Mouse (Mus musculus): Measurements from ENCODE around the gene Glis2. TPM values are rescaled to one million over a fixed set of nuclear protein-coding genes. Genes with fewer than 3 reads are reported as not detected.
"Not testable (repeated sequence)": the region's sequence is repeated elsewhere in the genome, so short reads cannot be mapped to it uniquely, and the experiment has no call there.

Gene Glis2
- total and polyA plus RNA-seq, 3 experiments, result 0.59 to 3.3 (median 2.5) TPM

- Histone ChIP-seq H3K4me2 (ENCODE audit: insufficient read depth, low read depth, poor library complexity, severe bottlenecking) (no peak overlapping the region), H3K9ac (ENCODE audit: insufficient read depth, low read depth) (no peak overlapping the region), H3K36me3 (replicated peaks in 1 of 2; ENCODE audit: control insufficient read depth in 1 of 2, insufficient read depth in 1 of 2, low read length in 1 of 2) (no peaks in the 10 kb centered on the region), H3K27me3 (replicated peaks) (no peaks in the 10 kb centered on the region), H3K4me1 (ENCODE audit: control insufficient read depth in 1 of 2, insufficient read depth in 2 of 2) (peaks cover 0 to 16% of the 10 kb centered on the region in 2 experiments; a peak in 2 of 4 replicates), H3K4me3 (replicated peaks in 1 of 3; ENCODE audit: low read depth in 2 of 3, low read length in 2 of 3, poor library complexity in 1 of 3) (no peak overlapping the region), H3K27ac (ENCODE audit: insufficient read depth, low read depth) (no peak overlapping the region), H3K9me3 (replicated peaks; ENCODE audit: low read length) (no peaks in the 10 kb centered on the region), H3K79me2 (replicated peaks; ENCODE audit: control insufficient read depth, extremely low read depth, insufficient read depth, poor library complexity, severe bottlenecking) (no peaks in the 10 kb centered on the region)
- dilution Hi-C loops (cut with MboI; ENCODE audit: extremely low pct_ligation_motif_present, extremely low pct_unique_long_range_greater_than_20kb, low sequenced_read_pairs) (no loop called here), in situ Hi-C loops (cut with MboI; ENCODE audit: low pct_ligation_motif_present, low pct_unique_long_range_greater_than_20kb, low sequenced_read_pairs) (no loop called here)
- no peak for DNase-seq (ENCODE audit: extremely low read depth)
- TF ChIP-seq SMC3 (IDR thresholded peaks at IDR 0.05; ENCODE audit: low read depth, low read length) (no peak), ELF1 (IDR thresholded peaks at IDR 0.05; ENCODE audit: low read depth, low read length) (no peak), MAZ (IDR thresholded peaks at IDR 0.05; ENCODE audit: low read depth, low read length) (no peak), POLR2AphosphoS2 (IDR thresholded peaks at IDR 0.05; ENCODE audit: low read depth, low read length) (no peak), BHLHE40 (IDR thresholded peaks at IDR 0.05; ENCODE audit: low read depth, low read length) (no peak), CTCF (conservative IDR thresholded peaks at IDR 0.05 in 1 of 2, IDR thresholded peaks at IDR 0.05 in 1 of 2; ENCODE audit: low read depth in 2 of 2, low read length in 2 of 2) (no peak), MYC (IDR thresholded peaks at IDR 0.05; ENCODE audit: low read depth, low read length) (no peak), KAT2A (IDR thresholded peaks at IDR 0.05; ENCODE audit: insufficient replicate concordance, low read length) (no peak), RCOR1 (conservative IDR thresholded peaks at IDR 0.05; ENCODE audit: low read depth, low read length) (no peak), MEF2A (IDR thresholded peaks at IDR 0.05; ENCODE audit: borderline replicate concordance, low read depth, low read length) (no peak)
Measured at GRCm38 (mm10) chr16:4578630-4579029, 15.9 kb upstream of the Glis2 start.

GRCm38 (mm10) chr16:4581179-4581578, 13.3 kb upstream of the Glis2 start:
- H3K4me3 ChIP-seq (replicated peaks in 1 of 3; ENCODE audit: low read depth in 2 of 3, low read length in 2 of 3, poor library complexity in 1 of 3); H3K4me2 ChIP-seq (ENCODE audit: insufficient read depth, low read depth, poor library complexity, severe bottlenecking); H3K36me3 ChIP-seq (replicated peaks in 1 of 2; ENCODE audit: control insufficient read depth in 1 of 2, insufficient read depth in 1 of 2, low read length in 1 of 2); dilution Hi-C loops (cut with MboI; ENCODE audit: extremely low pct_ligation_motif_present, extremely low pct_unique_long_range_greater_than_20kb, low sequenced_read_pairs); H3K27ac ChIP-seq (ENCODE audit: insufficient read depth, low read depth); H3K79me2 ChIP-seq (replicated peaks; ENCODE audit: control insufficient read depth, extremely low read depth, insufficient read depth, poor library complexity, severe bottlenecking); H3K27me3 ChIP-seq (replicated peaks); H3K9ac ChIP-seq (ENCODE audit: insufficient read depth, low read depth); H3K9me3 ChIP-seq (replicated peaks; ENCODE audit: low read length); DNase-seq (ENCODE audit: extremely low read depth); in situ Hi-C loops (cut with MboI; ENCODE audit: low pct_ligation_motif_present, low pct_unique_long_range_greater_than_20kb, low sequenced_read_pairs): not testable (repeated sequence)
- H3K4me1 ChIP-seq (ENCODE audit: control insufficient read depth in 1 of 2, insufficient read depth in 2 of 2), result peaks cover 16 to 38% of the 10 kb centered on the region in 2 experiments
- TF ChIP-seq ZNF384 (IDR thresholded peaks at IDR 0.05; ENCODE audit: low read depth, low read length), result peak; percentile 77

GRCm38 (mm10) chr16:4583807-4584206, 10.7 kb upstream of the Glis2 start:
- dilution Hi-C loops (cut with MboI; ENCODE audit: extremely low pct_ligation_motif_present, extremely low pct_unique_long_range_greater_than_20kb, low sequenced_read_pairs) (no loop called here), in situ Hi-C loops (cut with MboI; ENCODE audit: low pct_ligation_motif_present, low pct_unique_long_range_greater_than_20kb, low sequenced_read_pairs) (no loop called here)
- no peaks in the 10 kb centered on the region for H3K27me3 ChIP-seq (replicated peaks)
- H3K4me2 ChIP-seq (ENCODE audit: insufficient read depth, low read depth, poor library complexity, severe bottlenecking), result peak overlapping the region; percentile 64
- H3K9me3 ChIP-seq (replicated peaks; ENCODE audit: low read length), result no peaks in the 10 kb centered on the region
- peaks cover 20 to 43% of the 10 kb centered on the region in 2 experiments for H3K4me1 ChIP-seq (ENCODE audit: control insufficient read depth in 1 of 2, insufficient read depth in 2 of 2)
- H3K4me3 ChIP-seq (replicated peaks in 1 of 3; ENCODE audit: low read depth in 2 of 3, low read length in 2 of 3, poor library complexity in 1 of 3), result no peak overlapping the region
- H3K9ac ChIP-seq (ENCODE audit: insufficient read depth, low read depth), result peak overlapping the region; percentile 44
- no peaks in the 10 kb centered on the region for H3K36me3 ChIP-seq (replicated peaks in 1 of 2; ENCODE audit: control insufficient read depth in 1 of 2, insufficient read depth in 1 of 2, low read length in 1 of 2)
- no peaks in the 10 kb centered on the region for H3K79me2 ChIP-seq (replicated peaks; ENCODE audit: control insufficient read depth, extremely low read depth, insufficient read depth, poor library complexity, severe bottlenecking)
- no peak overlapping the region for H3K27ac ChIP-seq (ENCODE audit: insufficient read depth, low read depth)
- DNase-seq (ENCODE audit: extremely low read depth), result peak; percentile 77
- TF ChIP-seq USF2 (conservative IDR thresholded peaks at IDR 0.05; ENCODE audit: low read depth, low read length) (no peak), MAFK (IDR thresholded peaks at IDR 0.05; ENCODE audit: insufficient replicate concordance, low read length) (no peak), MYC (IDR thresholded peaks at IDR 0.05; ENCODE audit: low read depth, low read length) (0 out of 2 replicates have a peak, but pooled peaks have one; percentile 56), EP300 (IDR thresholded peaks at IDR 0.05; ENCODE audit: low read length) (peak; percentile 92), ZKSCAN1 (IDR thresholded peaks at IDR 0.05; ENCODE audit: borderline replicate concordance, low read depth, low read length) (no peak), ZC3H11A (IDR thresholded peaks at IDR 0.05; ENCODE audit: low read depth, low read length) (no peak), POLR2AphosphoS2 (IDR thresholded peaks at IDR 0.05; ENCODE audit: low read depth, low read length) (no peak), CHD1 (IDR thresholded peaks at IDR 0.05; ENCODE audit: low read depth, low read length) (no peak), CTCF (conservative IDR thresholded peaks at IDR 0.05 in 1 of 2, IDR thresholded peaks at IDR 0.05 in 1 of 2; ENCODE audit: low read depth in 2 of 2, low read length in 2 of 2) (no peak), RCOR1 (conservative IDR thresholded peaks at IDR 0.05; ENCODE audit: low read depth, low read length) (no peak), GABPA (IDR thresholded peaks at IDR 0.05; ENCODE audit: insufficient replicate concordance, low read depth, low read length) (no peak), HCFC1 (IDR thresholded peaks at IDR 0.05; ENCODE audit: low read depth, low read length) (no peak), TBP (conservative IDR thresholded peaks at IDR 0.05; ENCODE audit: low read depth, low read length) (no peak), UBTF (IDR thresholded peaks at IDR 0.05; ENCODE audit: low read depth, low read length) (no peak), KAT2A (IDR thresholded peaks at IDR 0.05; ENCODE audit: insufficient replicate concordance, low read length) (no peak), ZNF384 (IDR thresholded peaks at IDR 0.05; ENCODE audit: low read depth, low read length) (no peak), MAX (IDR thresholded peaks at IDR 0.05; ENCODE audit: low read length) (no peak), ZMIZ1 (IDR thresholded peaks at IDR 0.05; ENCODE audit: low read depth, low read length) (no peak), PAX5 (IDR thresholded peaks at IDR 0.05; ENCODE audit: low read length) (no peak), MXI1 (IDR thresholded peaks at IDR 0.05; ENCODE audit: low read depth, low read length) (no peak), POLR2A (IDR thresholded peaks at IDR 0.05; ENCODE audit: low read depth, low read length) (no peak), ELF1 (IDR thresholded peaks at IDR 0.05; ENCODE audit: low read depth, low read length) (no peak)

Measured in CH12.LX (cell line).